Mouse (Mus musculus) kidney, adult 2 months (tissue): ENCODE results near the gene Vstm5.

Source experiments
- CTCF ChIP-seq: fragments of 200-500 bp; conservative IDR thresholded peaks from 2 replicates; pipeline ENCODE4 v1.5.1; 2011; ENCODE audit warnings: low read depth, mild to moderate bottlenecking, control low read depth, low read length, moderate library complexity, mixed read lengths; ENCODE audit not compliant: insufficient read depth, insufficient read length
- POLR2A ChIP-seq: fragments of 200-500 bp; IDR thresholded peaks from one replicate; pipeline ENCODE4 v1.6.1; 2011; ENCODE audit warnings: low read depth, low read length, control low read depth

GRCm38 (mm10) chr9:15213695-15214094 lies 25.1 kb upstream of the Vstm5 start:
- TF ChIP-seq POLR2A (no peak), CTCF (no peak)
